Mouse (Mus musculus) heart, embryonic 11.5 days (tissue): Measurements from ENCODE around the gene Tmem63b. TPM values are rescaled to one million over a fixed set of nuclear protein-coding genes. Genes with fewer than 3 reads are reported as not detected.

Experiments used
- ATAC-seq: fragments of 200-750 bp; cut with Nextera tagmentation; replicated peaks from 2 replicates; pipeline ENCODE4 v1.8.0; 2017; ENCODE audit warnings: moderate library complexity; ENCODE audit not compliant: insufficient number of reproducible peaks, low FRiP score, low TSS enrichment
- H3K27ac ChIP-seq: fragments of 300-500 bp; sonication (generic); 2 replicates; pipeline ENCODE4 v1.5.1; 2014; ENCODE audit warnings: mild to moderate bottlenecking, low read depth, low read length
- H3K27me3 ChIP-seq: fragments of 300-500 bp; sonication (generic); 2 replicates; pipeline ENCODE4 v1.6.1; 2014; ENCODE audit warnings: mild to moderate bottlenecking, low read length, mixed read lengths; ENCODE audit not compliant: control insufficient read depth, insufficient read depth
- H3K36me3 ChIP-seq: fragments of 300-500 bp; sonication (generic); 2 replicates; pipeline ENCODE4 v1.6.1; 2014; ENCODE audit warnings: mild to moderate bottlenecking, low read length, moderate library complexity, mixed read lengths; ENCODE audit not compliant: control insufficient read depth, insufficient read depth
- H3K4me1 ChIP-seq: fragments of 300-500 bp; sonication (generic); 2 replicates; pipeline ENCODE4 v1.6.1; 2014; ENCODE audit warnings: low read length; ENCODE audit not compliant: control insufficient read depth, insufficient read depth
- H3K4me2 ChIP-seq: fragments of 300-500 bp; sonication (generic); 2 replicates; pipeline ENCODE4 v1.6.1; 2014; ENCODE audit warnings: mild to moderate bottlenecking, moderate library complexity
- H3K4me3 ChIP-seq: fragments of 300-500 bp; sonication (generic); 2 replicates; pipeline ENCODE4 v1.5.1; 2014; ENCODE audit warnings: low read depth, low read length
- H3K9ac ChIP-seq: fragments of 300-500 bp; sonication (generic); 2 replicates; pipeline ENCODE4 v1.6.1; 2014; ENCODE audit warnings: mild to moderate bottlenecking, low read depth, low read length, moderate library complexity
- H3K9me3 ChIP-seq: fragments of 300-500 bp; sonication (generic); replicated peaks from 2 replicates; pipeline ENCODE4 v1.6.1; 2016; ENCODE audit warnings: low read length; ENCODE audit not compliant: control insufficient read depth
- WGBS: fragments of 180-500 bp; shearing (Covaris S2); extraction: QIAGEN DNeasy Blood & Tissue Kit; methylation state at CpG from one replicate; pipeline ENCODE4 v1.1.7; 2014; ENCODE audit not compliant: insufficient replicate concordance; 5-methylcytosine and 5-hydroxymethylcytosine counted together
- polyA plus RNA-seq: library from polyadenylated mRNA; unstranded; fragments of >200 nt; fragmentation: Nextera tagmentation; extraction: Ambion mirVana; gene quantifications from 2 replicates; pipeline ENCODE4 v1.2.1, GENCODE M21; 2014

Tmem63b gene
- 27.6 and 29.8 TPM in 2 replicates for polyA plus RNA-seq

- H3K4me3 ChIP-seq: peak within 1 kb of the TSS; percentile 76
- peak within 1 kb of the TSS; percentile 90 for H3K9ac ChIP-seq
- 7% methylated on average over 12 of the region's 12 CpGs for WGBS
These were observed at the start of gene Tmem63b for GRCm38 (mm10) chr17:45686716-45687115. Gene Tmem63b, minus strand, starts transcription at chr17:45686905.

GRCm38 (mm10) chr17:45735382-45736310 is 48.9 kb upstream of the Tmem63b start:
- Histone ChIP-seq H3K27me3 (peaks cover 19% of the 10 kb centered on the region), H3K4me1 (peaks cover 34% of the 10 kb centered on the region), H3K4me2 (peak overlapping the region; percentile 72), H3K27ac (peak overlapping the region; percentile 78), H3K4me3 (peak overlapping the region; percentile 50), H3K9me3 (no peaks in the 10 kb centered on the region), H3K9ac (peak overlapping the region; percentile 75), H3K36me3 (no peaks in the 10 kb centered on the region)
- 6% methylated on average over 10 of the region's 10 CpGs for WGBS
- no peak for ATAC-seq

More at GRCm38 (mm10) chr17:45686716-45687115, at the start of gene Tmem63b:
- Histone ChIP-seq H3K27me3 (no peaks in the 10 kb centered on the region), H3K4me1 (peaks cover 20% of the 10 kb centered on the region), H3K4me2 (peak within 1 kb of the TSS; percentile 89), H3K9me3 (no peaks in the 10 kb centered on the region), H3K36me3 (no peaks in the 10 kb centered on the region), H3K27ac (peak within 1 kb of the TSS; percentile 65)
- ATAC-seq: 0 out of 2 replicates have a peak, but pooled peaks have one; percentile 32

GRCm38 (mm10) chr17:45734881-45735280 is 48.2 kb upstream of the Tmem63b start:
- H3K9ac ChIP-seq: no peak overlapping the region
- ATAC-seq: no peak
- peaks cover 38% of the 10 kb centered on the region for H3K4me1 ChIP-seq

GRCm38 (mm10) chr17:45734333-45734732 is 47.6 kb upstream of the Tmem63b start:
- Histone ChIP-seq H3K36me3 (no peaks in the 10 kb centered on the region), H3K9ac (peak overlapping the region; percentile 73), H3K27me3 (peaks cover 23% of the 10 kb centered on the region), H3K4me2 (peak overlapping the region; percentile 82), H3K4me1 (peaks cover 42% of the 10 kb centered on the region), H3K4me3 (peak overlapping the region; percentile 38), H3K9me3 (no peaks in the 10 kb centered on the region), H3K27ac (peak overlapping the region; percentile 43; the same call in 1 of the 2 replicates)
- 23% methylated on average over 3 of the region's 3 CpGs for WGBS
- no peak for ATAC-seq

More at GRCm38 (mm10) chr17:45734881-45735280, 48.2 kb upstream of the Tmem63b start:
- Histone ChIP-seq H3K27me3 (peaks cover 23% of the 10 kb centered on the region), H3K36me3 (no peaks in the 10 kb centered on the region), H3K4me2 (0 out of 2 replicates have a peak overlapping the region, but pooled peaks have one; percentile 1), H3K9me3 (no peaks in the 10 kb centered on the region), H3K27ac (peak overlapping the region; percentile 24; the same call in 1 of the 2 replicates), H3K4me3 (no peak overlapping the region)
- WGBS: 74% methylated on average over 4 of the region's 4 CpGs

- 2% methylated on average over 41 of the region's 41 CpGs for WGBS
- Histone ChIP-seq H3K4me1 (peaks cover 48% of the 10 kb centered on the region), H3K27ac (peak within 1 kb of the TSS; percentile 43; the same call in 1 of the 2 replicates), H3K4me3 (peak within 1 kb of the TSS; percentile 38), H3K27me3 (peaks cover 23% of the 10 kb centered on the region), H3K9ac (peak within 1 kb of the TSS; percentile 73), H3K36me3 (no peaks in the 10 kb centered on the region), H3K9me3 (no peaks in the 10 kb centered on the region), H3K4me2 (peak within 1 kb of the TSS; percentile 82)
- 0 out of 2 replicates have a peak, but pooled peaks have one; percentile 11 for ATAC-seq
These were observed 47.1 kb upstream of the Tmem63b start, which contains the start of gene 1600014C23Rik for GRCm38 (mm10) chr17:45733735-45734301. Gene 1600014C23Rik, minus strand, starts transcription at chr17:45733844.

GRCm38 (mm10) chr17:45733038-45733734 is 46.5 kb upstream of the Tmem63b start:
- Histone ChIP-seq H3K27ac (no peak overlapping the region), H3K36me3 (no peaks in the 10 kb centered on the region), H3K9ac (peak overlapping the region; percentile 73), H3K4me3 (peak overlapping the region; percentile 38), H3K9me3 (no peaks in the 10 kb centered on the region), H3K4me2 (peak overlapping the region; percentile 82), H3K27me3 (peaks cover 23% of the 10 kb centered on the region), H3K4me1 (peaks cover 54% of the 10 kb centered on the region)
- 66% methylated on average over 19 of the region's 19 CpGs for WGBS
- ATAC-seq: no peak

GRCm38 (mm10) chr17:45731172-45731864 is 44.6 kb upstream of the Tmem63b start:
- no peak overlapping the region for H3K27ac ChIP-seq
- H3K4me3 ChIP-seq: no peak overlapping the region
- H3K36me3 ChIP-seq: no peaks in the 10 kb centered on the region
- H3K4me2 ChIP-seq: no peak overlapping the region
- WGBS: 29% methylated on average over 9 of the region's 9 CpGs
- H3K9me3 ChIP-seq: no peaks in the 10 kb centered on the region
- no peak for ATAC-seq
- no peak overlapping the region for H3K9ac ChIP-seq
- H3K27me3 ChIP-seq: peaks cover 23% of the 10 kb centered on the region
- H3K4me1 ChIP-seq: peaks cover 57% of the 10 kb centered on the region
